Mouse (Mus musculus) hindbrain, embryonic 12.5 days (tissue): Measurements from ENCODE around the gene Rab34. TPM values are rescaled to one million over a fixed set of nuclear protein-coding genes. Genes with fewer than 3 reads are reported as not detected.

Source experiments
- ATAC-seq: fragments of 200-750 bp; cut with Nextera tagmentation; 2 replicates; pipeline ENCODE4 v1.8.0; 2017; ENCODE audit warnings: moderate TSS enrichment; ENCODE audit not compliant: low FRiP score
- H3K27ac ChIP-seq: fragments of 300-500 bp; sonication (generic); 2 replicates; pipeline ENCODE4 v1.5.1; 2016; ENCODE audit warnings: mild to moderate bottlenecking
- H3K27me3 ChIP-seq: fragments of 300-500 bp; sonication (generic); 2 replicates; pipeline ENCODE4 v1.6.1; 2016; ENCODE audit warnings: mild to moderate bottlenecking
- H3K36me3 ChIP-seq: fragments of 300-500 bp; sonication (generic); 2 replicates; pipeline ENCODE4 v1.6.1; 2016; ENCODE audit warnings: mild to moderate bottlenecking
- H3K4me1 ChIP-seq: fragments of 300-500 bp; sonication (generic); 2 replicates; pipeline ENCODE4 v1.6.1; 2016
- H3K4me2 ChIP-seq: fragments of 300-500 bp; sonication (generic); replicated peaks from 2 replicates; pipeline ENCODE4 v1.6.1; 2016; ENCODE audit warnings: mild to moderate bottlenecking
- H3K4me3 ChIP-seq: fragments of 300-500 bp; sonication (generic); 2 replicates; pipeline ENCODE4 v1.5.1; 2016; ENCODE audit warnings: mild to moderate bottlenecking
- H3K9ac ChIP-seq: fragments of 300-500 bp; sonication (generic); 2 replicates; pipeline ENCODE4 v1.6.1; 2016; ENCODE audit warnings: mild to moderate bottlenecking, moderate library complexity
- H3K9me3 ChIP-seq: fragments of 300-500 bp; sonication (generic); replicated peaks from 2 replicates; pipeline ENCODE4 v1.6.1; 2016; ENCODE audit warnings: mild to moderate bottlenecking
- WGBS: fragments of 180-500 bp; shearing (Covaris S2); methylation state at CpG from one replicate; pipeline ENCODE4 v1.1.7; 2016; 5-methylcytosine and 5-hydroxymethylcytosine counted together
- microRNA-seq: library from miRNA; unstranded; fragments of <30 nt; microRNA quantifications from one replicate; pipeline ENCODE4, GENCODE M21; 2017
- polyA plus RNA-seq: library from polyadenylated mRNA; unstranded; fragments of >200 nt; fragmentation: Nextera tagmentation; extraction: Ambion mirVana; gene quantifications from 2 replicates; pipeline ENCODE4 v1.2.1, GENCODE M21; 2016

The Rab34 gene
- polyA plus RNA-seq, 1 experiment from 2014 or later, result 75.2 TPM

DNA sequence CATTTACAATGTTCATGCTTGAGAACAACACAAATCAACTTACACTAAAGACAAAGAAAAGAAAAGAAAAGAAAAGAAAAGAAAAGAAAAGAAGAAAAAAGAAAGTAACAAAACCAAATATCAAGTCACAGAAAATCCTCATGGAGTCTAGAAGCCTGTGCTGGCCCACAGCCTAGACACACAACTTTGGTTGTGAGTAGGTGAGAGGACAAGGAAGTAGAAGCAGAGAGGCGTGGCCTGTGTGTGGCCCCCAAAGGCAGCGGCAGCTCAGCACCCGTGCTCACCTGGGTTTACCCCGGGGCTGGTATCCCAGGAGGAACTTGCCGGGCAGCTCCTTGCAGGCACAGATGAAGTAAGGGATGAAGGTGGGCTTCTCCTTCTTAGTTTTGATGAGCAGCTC is 23.3 kb downstream of the Rab34 start:
- WGBS, result 93% methylated on average over 5 of the region's 5 CpGs
- Histone ChIP-seq H3K9me3 (no peaks in the 10 kb centered on the region), H3K27ac (no peak overlapping the region), H3K4me1 (no peaks in the 10 kb centered on the region), H3K4me3 (no peak overlapping the region), H3K27me3 (no peaks in the 10 kb centered on the region), H3K36me3 (peaks cover 96% of the 10 kb centered on the region), H3K4me2 (no peak overlapping the region), H3K9ac (no peak overlapping the region)
- no peak for ATAC-seq

DNA sequence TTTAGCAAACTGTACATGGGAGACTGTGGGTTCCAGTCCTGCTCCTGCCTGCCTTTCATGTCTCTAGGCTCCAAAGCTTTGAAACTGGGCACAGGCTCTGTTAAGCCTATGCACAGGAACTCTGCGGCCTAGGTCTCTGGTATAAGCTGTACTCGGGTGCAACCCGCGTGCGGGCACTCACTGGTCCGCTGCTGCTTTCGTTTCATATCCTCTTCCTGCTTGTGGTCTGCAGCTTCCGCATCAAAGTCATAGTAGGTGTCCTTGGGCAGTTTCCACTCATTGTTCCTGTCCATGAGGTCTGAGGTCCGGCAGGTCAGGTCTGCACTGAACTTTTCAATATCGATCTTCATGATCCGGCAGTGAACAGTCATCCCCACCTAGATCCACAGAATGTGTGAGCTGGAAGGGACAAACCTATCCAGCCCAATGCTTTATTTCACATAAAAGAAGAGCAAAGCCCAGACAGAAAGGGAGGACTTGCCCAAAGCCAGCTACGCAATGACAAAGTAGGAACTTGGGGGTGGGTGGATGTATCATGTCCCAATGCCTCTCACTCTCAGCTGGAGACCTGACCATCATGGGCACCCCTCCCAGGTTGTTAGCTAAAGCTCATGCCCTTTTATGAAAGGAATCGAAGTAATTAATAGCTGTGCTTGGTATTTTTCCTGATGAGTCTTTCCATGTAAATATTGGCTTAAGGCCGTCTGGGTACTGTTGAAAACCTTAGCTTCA is 25.0 kb downstream of the Rab34 start:
- Histone ChIP-seq H3K9me3 (no peaks in the 10 kb centered on the region), H3K9ac (no peak overlapping the region), H3K4me2 (no peak overlapping the region), H3K4me3 (no peak overlapping the region), H3K36me3 (peaks cover 94% of the 10 kb centered on the region), H3K27ac (no peak overlapping the region), H3K27me3 (no peaks in the 10 kb centered on the region), H3K4me1 (no peaks in the 10 kb centered on the region)
- WGBS, result 94% methylated on average over 14 of the region's 14 CpGs
- ATAC-seq, result no peak

DNA sequence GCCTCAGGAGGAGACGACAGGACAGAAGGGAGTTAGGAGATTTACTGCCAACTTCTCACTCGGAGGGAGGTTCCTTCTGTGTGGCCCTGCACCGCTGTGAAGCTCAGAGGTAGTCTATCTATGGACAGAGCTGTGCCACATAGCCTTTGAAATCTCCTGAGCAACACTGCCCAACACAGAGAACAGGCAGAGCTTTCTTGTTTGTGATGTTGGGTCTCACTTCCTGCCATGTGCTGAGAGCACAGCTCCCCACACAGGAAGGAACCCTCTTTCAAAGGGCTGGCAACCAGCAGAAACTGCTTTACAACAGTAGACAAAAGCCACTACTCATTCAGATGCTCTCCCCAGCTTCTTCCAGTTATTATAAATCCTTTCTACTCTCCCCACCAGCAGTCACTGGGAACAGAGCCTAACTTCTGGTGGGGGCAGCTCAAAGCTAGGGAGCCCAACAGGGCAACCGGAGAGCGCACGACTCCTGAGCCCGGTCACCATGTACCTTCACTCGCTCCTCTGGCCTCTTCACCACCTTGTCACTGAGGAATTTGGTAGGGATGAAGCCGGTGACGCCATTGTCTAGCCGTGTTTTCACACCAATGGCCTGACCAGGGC is 27.6 kb downstream of the Rab34 start:
- ATAC-seq, result no peak
- H3K27ac ChIP-seq, result no peak overlapping the region

DNA sequence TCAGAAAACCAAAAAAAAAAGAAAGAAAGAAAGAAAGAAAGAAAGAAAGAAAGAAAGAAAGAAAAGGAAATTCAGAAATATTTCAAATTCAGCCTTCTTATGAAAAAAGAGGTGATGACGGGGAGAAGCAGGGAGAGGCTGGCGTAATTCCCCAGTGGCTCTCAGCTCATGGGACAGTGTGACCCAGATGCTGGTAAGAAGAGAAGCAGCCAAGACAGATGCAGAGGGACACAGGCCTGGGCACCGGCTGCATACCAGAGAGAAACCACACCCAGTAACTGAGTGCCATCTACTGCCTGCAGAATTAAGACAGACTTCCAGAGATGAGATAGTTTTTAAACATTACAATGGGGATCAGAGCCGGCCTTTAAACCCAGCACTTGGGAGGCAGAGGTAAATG is 35.4 kb downstream of the Rab34 start:
- Histone ChIP-seq H3K36me3 (peaks cover 96% of the 10 kb centered on the region), H3K27me3 (no peaks in the 10 kb centered on the region)
- ATAC-seq, result no peak

More for the DNA sequence above, 27.6 kb downstream of the Rab34 start:
- Histone ChIP-seq H3K4me1 (no peaks in the 10 kb centered on the region), H3K4me2 (no peak overlapping the region), H3K27me3 (no peaks in the 10 kb centered on the region), H3K9ac (no peak overlapping the region), H3K4me3 (no peak overlapping the region), H3K36me3 (peaks cover 93% of the 10 kb centered on the region), H3K9me3 (no peaks in the 10 kb centered on the region)
- 91% methylated on average over 11 of the region's 11 CpGs for WGBS

DNA sequence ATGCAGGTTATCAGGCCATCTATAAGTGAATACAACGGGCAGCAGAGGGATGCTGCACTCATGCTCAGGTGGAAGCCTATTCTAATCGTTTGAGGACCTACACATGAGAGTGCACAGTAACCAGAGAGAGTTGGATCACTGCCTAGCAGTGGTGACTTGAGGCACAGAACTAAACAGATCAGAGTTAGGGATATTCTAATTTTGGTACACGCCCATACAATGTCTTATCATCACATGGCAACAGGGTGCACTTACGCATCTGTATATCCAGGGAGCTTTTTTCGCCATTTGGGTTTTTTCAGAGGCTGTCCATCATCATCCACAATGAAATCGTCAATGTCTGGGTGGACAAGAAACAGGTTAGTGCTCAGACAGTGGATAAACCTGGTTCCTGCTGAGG is 43.3 kb downstream of the Rab34 start:
- no peak overlapping the region for H3K27ac ChIP-seq
- H3K4me2 ChIP-seq, result no peak overlapping the region
- no peaks in the 10 kb centered on the region for H3K4me1 ChIP-seq
- H3K9me3 ChIP-seq, result no peaks in the 10 kb centered on the region
- H3K36me3 ChIP-seq, result peaks cover 74% of the 10 kb centered on the region
- no peak overlapping the region for H3K4me3 ChIP-seq
- no peak overlapping the region for H3K9ac ChIP-seq
- H3K27me3 ChIP-seq, result no peaks in the 10 kb centered on the region
- no peak for ATAC-seq
- WGBS, result 92% methylated on average over 6 of the region's 6 CpGs

More for the DNA sequence above, 35.4 kb downstream of the Rab34 start:
- H3K4me3 ChIP-seq, result no peak overlapping the region
- 94% methylated on average over 4 of the region's 4 CpGs for WGBS
- no peaks in the 10 kb centered on the region for H3K4me1 ChIP-seq
- H3K9me3 ChIP-seq, result no peaks in the 10 kb centered on the region
- H3K4me2 ChIP-seq, result no peak overlapping the region
- H3K9ac ChIP-seq, result no peak overlapping the region
- no peak overlapping the region for H3K27ac ChIP-seq

DNA sequence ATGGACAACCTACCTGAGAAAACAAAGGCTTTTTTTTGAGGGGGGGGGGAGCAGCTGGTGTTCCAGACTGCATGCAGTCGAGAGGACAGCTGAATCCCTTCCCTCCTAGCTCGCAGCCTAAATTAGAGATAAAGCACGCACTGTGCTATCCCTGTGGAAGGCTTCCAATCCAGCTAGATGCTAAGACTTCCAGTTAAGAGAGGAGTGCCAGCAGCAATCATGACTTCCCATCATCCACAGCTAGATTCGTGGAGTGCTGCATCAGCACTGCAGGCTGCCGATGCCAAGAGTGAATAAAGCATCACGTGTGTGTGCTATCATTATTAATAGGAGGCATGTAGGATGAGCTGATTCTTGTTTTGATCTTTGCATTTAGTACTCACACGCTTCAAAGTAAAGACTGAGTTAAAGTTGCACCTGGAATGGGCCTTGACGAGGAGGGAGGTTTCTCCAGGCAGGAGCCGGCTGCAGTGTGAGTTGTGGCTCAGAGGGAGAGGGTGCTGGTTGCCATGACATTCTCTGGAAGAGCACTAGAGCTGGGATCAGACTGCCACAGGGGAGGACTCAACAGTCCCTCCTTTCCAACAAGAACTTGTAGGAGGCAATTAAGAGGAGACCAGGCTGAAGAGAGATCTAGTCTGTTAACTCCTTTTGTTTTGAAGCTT is 52.1 kb downstream of the Rab34 start:
- Histone ChIP-seq H3K9me3 (no peaks in the 10 kb centered on the region), H3K9ac (no peak overlapping the region)

More for the DNA sequence above, 52.1 kb downstream of the Rab34 start:
- no peak overlapping the region for H3K4me2 ChIP-seq
- peaks cover 19% of the 10 kb centered on the region for H3K36me3 ChIP-seq
- no peak overlapping the region for H3K27ac ChIP-seq
- H3K4me1 ChIP-seq, result peaks cover 8% of the 10 kb centered on the region
- H3K4me3 ChIP-seq, result no peak overlapping the region
- no peaks in the 10 kb centered on the region for H3K27me3 ChIP-seq
- ATAC-seq, result no peak
- 93% methylated on average over 9 of the region's 9 CpGs for whole genome bisulfite sequencing

Small RNAs within 50 kb of the gene (microRNA-seq; reads per million reads assigned to microRNA genes)
- 0.81 reads per million for gene Mir7653

Other genes with a start within 250 kb of the Rab34 start
- 30.6 and 30.7 TPM in 2 replicates for gene Phf12, start 205.7 kb upstream of the Rab34 start, polyA plus RNA-seq
- gene Dhrs13, start 156.2 kb upstream of the Rab34 start, polyA plus RNA-seq, result 24.2 and 24.8 TPM in 2 replicates
- gene Flot2, start 150.5 kb upstream of the Rab34 start, polyA plus RNA-seq, result 65.2 and 73.2 TPM in 2 replicates
- 31.5 and 31.8 TPM in 2 replicates for gene Eral1, start 108.0 kb upstream of the Rab34 start, polyA plus RNA-seq
- 24.3 and 28.0 TPM in 2 replicates for gene Fam222b, start 93.8 kb upstream of the Rab34 start, polyA plus RNA-seq
- 149 and 152 TPM in 2 replicates for gene Traf4, start 22.8 kb upstream of the Rab34 start, polyA plus RNA-seq
- gene Nek8, start 11.8 kb upstream of the Rab34 start, polyA plus RNA-seq, result 10.7 and 12.9 TPM in 2 replicates
- gene Tlcd1, start 11.7 kb upstream of the Rab34 start, polyA plus RNA-seq, result 9.4 and 10.2 TPM in 2 replicates
- gene Rpl23a, start 4.8 kb upstream of the Rab34 start, polyA plus RNA-seq, result 894 and 983 TPM in 2 replicates
- gene Proca1, start 5.0 kb downstream of the Rab34 start, polyA plus RNA-seq, result 2.8 and 3.0 TPM in 2 replicates
- 55.2 and 58.0 TPM in 2 replicates for gene Sdf2, start 57.3 kb downstream of the Rab34 start, polyA plus RNA-seq
- 39.9 and 44.1 TPM in 2 replicates for gene Supt6, start 57.6 kb downstream of the Rab34 start, polyA plus RNA-seq
- 80.4 and 80.7 TPM in 2 replicates for gene 2610507B11Rik, start 73.3 kb downstream of the Rab34 start, polyA plus RNA-seq
- gene BC030499, start 102.4 kb downstream of the Rab34 start, polyA plus RNA-seq, result 0.34 and 0.51 TPM in 2 replicates
- gene Spag5, start 113.1 kb downstream of the Rab34 start, polyA plus RNA-seq, result 29.4 and 35.9 TPM in 2 replicates
- gene Aldoc, start 134.5 kb downstream of the Rab34 start, polyA plus RNA-seq, result 16.8 and 20.1 TPM in 2 replicates
- 76.9 and 77.1 TPM in 2 replicates for gene Pigs, start 140.0 kb downstream of the Rab34 start, polyA plus RNA-seq
- 86.0 and 92.7 TPM in 2 replicates for gene Unc119, start 155.1 kb downstream of the Rab34 start, polyA plus RNA-seq
- gene Foxn1, start 198.1 kb downstream of the Rab34 start, polyA plus RNA-seq, result not detected in 2 replicates
- not detected in 2 replicates for gene Slc13a2, start 233.8 kb downstream of the Rab34 start, polyA plus RNA-seq